ENCODE assay signal across 9 mouse cellular contexts in genomic region chr2:91646733-91647132, GRCm38 (mm10). TPM values are rescaled to one million over a fixed set of nuclear protein-coding genes. Genes with fewer than 3 reads are reported as not detected.
DNase-seq lines count a peak whose midpoint lies in the region; ATAC-seq and TF ChIP-seq lines count a peak whose summit lies in the region.
"Had no signal": no experiment of that assay in that cellular context is flagged by ENCODE, and none has a peak within 500 bp of the region (broad histone marks: within the 10 kb centered on the region; RNA-seq: fewer than 3 reads in every experiment).

No protein-coding gene starts in this region.

- no peaks in the 10 kb centered on the region for H3K27me3 ChIP-seq in hindbrain, embryonic 14.5 days (ENCODE audit: control insufficient read depth, insufficient read depth, low read length)
- H3K27me3 ChIP-seq in hindbrain, embryonic 13.5 days = no peaks in the 10 kb centered on the region
- H3K27me3 ChIP-seq in CH12.LX (replicated peaks) = no peaks in the 10 kb centered on the region
- no peaks in the 10 kb centered on the region for H3K27me3 ChIP-seq in liver, postnatal 0 days (ENCODE audit: insufficient read depth, low read length)
- H3K27me3 ChIP-seq: liver, embryonic 15.5 days had no signal

- peaks cover 15% of the 10 kb centered on the region for H3K4me1 ChIP-seq in hindbrain, embryonic 14.5 days (replicated peaks; ENCODE audit: control insufficient read depth, insufficient read depth, low read length)
- peaks cover 30% of the 10 kb centered on the region for H3K4me1 ChIP-seq in hindbrain, embryonic 13.5 days (replicated peaks)
- H3K4me1 ChIP-seq in CH12.LX (ENCODE audit: control insufficient read depth in 1 of 2, insufficient read depth in 2 of 2) = peaks cover 2 to 22% of the 10 kb centered on the region in 2 experiments; a peak in 3 of 4 replicates
- peaks cover 4% of the 10 kb centered on the region; the same call in 1 of the 2 replicates for H3K4me1 ChIP-seq in bone marrow, adult 2 months (ENCODE audit: control insufficient read depth, insufficient read depth, low read length)
- peaks cover 2% of the 10 kb centered on the region; the same call in 1 of the 2 replicates for H3K4me1 ChIP-seq in embryonic fibroblast, embryonic 13.5 days (ENCODE audit: control insufficient read depth, insufficient read depth, low read length)
- H3K4me1 ChIP-seq in liver, postnatal 0 days (ENCODE audit: insufficient read depth) = peaks cover 27% of the 10 kb centered on the region

- peak; percentile 69 for DNase-seq in hindbrain, embryonic 14.5 days (ENCODE audit: low spot score)
- peak; percentile 77 for DNase-seq in CH12.LX (ENCODE audit: extremely low read depth)
- DNase-seq in liver, postnatal 0 days = peak; percentile 74
- peak; percentile 53 to 79 for DNase-seq in spleen, postnatal 10 days (ENCODE audit: low spot score in 2 of 2)
- DNase-seq in yolk sac, embryonic 10.5 days (ENCODE audit: low spot score) = no peak

- no peak for TF ChIP-seq POLR2A in CH12.LX (IDR thresholded peaks at IDR 0.05; ENCODE audit: low read depth, low read length)
- no peak for TF ChIP-seq POLR2A in bone marrow, adult 2 months (IDR thresholded peaks at IDR 0.05; ENCODE audit: borderline replicate concordance, control insufficient read depth, low read depth, low read length)
- TF ChIP-seq POLR2A in embryonic fibroblast, embryonic 13.5 days (IDR thresholded peaks at IDR 0.05; ENCODE audit: low read depth, low read length) = no peak

- H3K9ac ChIP-seq in hindbrain, embryonic 14.5 days = no peak overlapping the region
- no peak overlapping the region for H3K9ac ChIP-seq in hindbrain, embryonic 13.5 days
- no peak overlapping the region for H3K9ac ChIP-seq in CH12.LX (ENCODE audit: insufficient read depth, low read depth)
- H3K9ac ChIP-seq in liver, postnatal 0 days (replicated peaks) = no peak overlapping the region
- H3K9ac ChIP-seq: liver, embryonic 15.5 days had no signal

- H3K9me3 ChIP-seq in hindbrain, embryonic 14.5 days (ENCODE audit: control insufficient read depth, low read length) = no peaks in the 10 kb centered on the region
- H3K9me3 ChIP-seq in hindbrain, embryonic 13.5 days = no peaks in the 10 kb centered on the region
- H3K9me3 ChIP-seq in CH12.LX (replicated peaks; ENCODE audit: low read length) = no peaks in the 10 kb centered on the region
- H3K9me3 ChIP-seq in liver, postnatal 0 days (ENCODE audit: low read length) = no peaks in the 10 kb centered on the region
- H3K9me3 ChIP-seq: liver, embryonic 15.5 days had no signal

- TF ChIP-seq CTCF in CH12.LX (conservative IDR thresholded peaks at IDR 0.05 in 1 of 2, IDR thresholded peaks at IDR 0.05 in 1 of 2; ENCODE audit: low read depth in 2 of 2, low read length in 2 of 2) = peak; percentile 70 to 72
- peak; percentile 72 for TF ChIP-seq CTCF in bone marrow, adult 2 months (IDR thresholded peaks at IDR 0.05; ENCODE audit: control insufficient read depth, insufficient read depth, low read length)
- TF ChIP-seq CTCF in embryonic fibroblast, embryonic 13.5 days (IDR thresholded peaks at IDR 0.05; ENCODE audit: borderline replicate concordance, insufficient read depth, low read length) = peak; percentile 64; the same call in 1 of the 2 replicates
- peak; percentile 80 for TF ChIP-seq CTCF in liver, postnatal 0 days (IDR thresholded peaks at IDR 0.05; ENCODE audit: low read depth)

- 42% methylated on average over 1 of the region's 1 CpGs for WGBS in hindbrain, embryonic 14.5 days
- 15% methylated on average over 1 of the region's 1 CpGs for WGBS in hindbrain, embryonic 13.5 days
- WGBS in bone marrow, adult 2 months = 50% methylated on average over 1 of the region's 1 CpGs
- whole genome bisulfite sequencing in liver, postnatal 0 days (ENCODE audit: insufficient replicate concordance) = 9% methylated on average over 1 of the region's 1 CpGs

- no peak overlapping the region for H3K27ac ChIP-seq in hindbrain, embryonic 14.5 days
- no peak overlapping the region for H3K27ac ChIP-seq in hindbrain, embryonic 13.5 days
- no peak overlapping the region for H3K27ac ChIP-seq in CH12.LX (ENCODE audit: insufficient read depth, low read depth)
- no peak overlapping the region for H3K27ac ChIP-seq in bone marrow, adult 2 months (ENCODE audit: control insufficient read depth, insufficient read depth, low read depth, low read length, poor library complexity)
- no peak overlapping the region for H3K27ac ChIP-seq in embryonic fibroblast, embryonic 13.5 days (ENCODE audit: insufficient read depth, low read length)
- no peak overlapping the region for H3K27ac ChIP-seq in liver, postnatal 0 days (ENCODE audit: low read depth)
- H3K27ac ChIP-seq: liver, embryonic 15.5 days had no signal

- no peak for TF ChIP-seq EP300 in CH12.LX (IDR thresholded peaks at IDR 0.05; ENCODE audit: low read length)
- no peak for TF ChIP-seq EP300 in liver, postnatal 0 days (IDR thresholded peaks at IDR 0.05; ENCODE audit: low read depth)

- dilution Hi-C loops in CH12.LX (cut with MboI; ENCODE audit: extremely low pct_ligation_motif_present, extremely low pct_unique_long_range_greater_than_20kb, low sequenced_read_pairs) = no loop called here

- no peak overlapping the region for H3K4me2 ChIP-seq in hindbrain, embryonic 14.5 days (replicated peaks)
- no peak overlapping the region for H3K4me2 ChIP-seq in hindbrain, embryonic 13.5 days
- H3K4me2 ChIP-seq in CH12.LX (ENCODE audit: insufficient read depth, low read depth, poor library complexity, severe bottlenecking) = no peak overlapping the region
- no peak overlapping the region for H3K4me2 ChIP-seq in liver, postnatal 0 days (ENCODE audit: low read depth, low read length)
- H3K4me2 ChIP-seq: liver, embryonic 15.5 days had no signal

- peaks cover 63% of the 10 kb centered on the region for H3K36me3 ChIP-seq in hindbrain, embryonic 14.5 days (replicated peaks; ENCODE audit: control insufficient read depth, insufficient read depth)
- H3K36me3 ChIP-seq in hindbrain, embryonic 13.5 days = peaks cover 63% of the 10 kb centered on the region
- peaks cover 46 to 63% of the 10 kb centered on the region in 2 experiments for H3K36me3 ChIP-seq in CH12.LX (replicated peaks in 1 of 2; ENCODE audit: control insufficient read depth in 1 of 2, insufficient read depth in 1 of 2, low read length in 1 of 2)
- H3K36me3 ChIP-seq in liver, postnatal 0 days (replicated peaks; ENCODE audit: insufficient read depth, low read length) = peaks cover 42% of the 10 kb centered on the region

- in situ Hi-C loops in CH12.LX (cut with MboI; ENCODE audit: low pct_ligation_motif_present, low pct_unique_long_range_greater_than_20kb, low sequenced_read_pairs) = no loop called here

- peak; percentile 45 for TF ChIP-seq RAD21 in CH12.LX (IDR thresholded peaks at IDR 0.05; ENCODE audit: low read depth, low read length)

- no peak overlapping the region for H3K4me3 ChIP-seq in hindbrain, embryonic 14.5 days (replicated peaks; ENCODE audit: low read length)
- no peak overlapping the region for H3K4me3 ChIP-seq in hindbrain, embryonic 13.5 days
- H3K4me3 ChIP-seq in CH12.LX (replicated peaks in 1 of 3; ENCODE audit: low read depth in 2 of 3, low read length in 2 of 3, poor library complexity in 1 of 3) = no peak overlapping the region
- no peak overlapping the region for H3K4me3 ChIP-seq in bone marrow, adult 2 months (replicated peaks; ENCODE audit: control insufficient read depth, low read depth, low read length)
- no peak overlapping the region for H3K4me3 ChIP-seq in embryonic fibroblast, embryonic 13.5 days (ENCODE audit: insufficient read depth, low read length)
- H3K4me3 ChIP-seq in liver, postnatal 0 days (ENCODE audit: low read depth, low read length) = no peak overlapping the region
- H3K4me3 ChIP-seq: liver, embryonic 15.5 days had no signal

- peaks cover 26% of the 10 kb centered on the region for H3K79me2 ChIP-seq in CH12.LX (replicated peaks; ENCODE audit: control insufficient read depth, extremely low read depth, insufficient read depth, poor library complexity, severe bottlenecking)

- ATAC-seq in hindbrain, embryonic 14.5 days (ENCODE audit: low FRiP score) = no peak
- no peak for ATAC-seq in hindbrain, embryonic 13.5 days (ENCODE audit: low FRiP score)
- ATAC-seq in liver, postnatal 0 days = no peak

RNA-seq across cellular contexts. Expression of gene Zfp408, which starts 2.9 kb away (rescaled TPM):
- 4.8 and 8.5 TPM in 2 replicates for polyA plus RNA-seq in hindbrain, embryonic 14.5 days (2014; fragmentation: Nextera tagmentation; extraction: Ambion mirVana)
- 12.1 and 15.7 TPM in 2 replicates for polyA plus RNA-seq in hindbrain, embryonic 13.5 days (2015; fragmentation: Nextera tagmentation; extraction: Ambion mirVana)
- 8.1 and 8.3 TPM in 2 replicates for total RNA-seq in CH12.LX (2012; rRNA removed)
- 8.8 and 9.2 TPM in 2 replicates for total RNA-seq in CH12.LX (2014; rRNA removed)
- 16.0 and 17.1 TPM in 2 replicates for polyA plus RNA-seq in CH12.LX (2012; ENCODE audit: insufficient read length, low read depth)
- 6.8 and 6.9 TPM in 2 replicates for polyA plus RNA-seq in bone marrow, adult 2 months (2011; ENCODE audit: insufficient read depth, insufficient read length, low replicate concordance, missing spikeins)
- polyA plus RNA-seq in embryonic fibroblast, embryonic 13.5 days (2011; ENCODE audit: insufficient read length, low read depth, missing spikeins) = 14.8 and 17.1 TPM in 2 replicates
- polyA plus RNA-seq in liver, postnatal 0 days (2015; fragmentation: Nextera tagmentation; extraction: Ambion mirVana) = 1.8 and 2.1 TPM in 2 replicates

RNA-seq across cellular contexts. Expression of gene Arhgap1, which starts 2.9 kb away (rescaled TPM):
- polyA plus RNA-seq in hindbrain, embryonic 14.5 days (2014; fragmentation: Nextera tagmentation; extraction: Ambion mirVana) = 88.3 and 89.8 TPM in 2 replicates
- polyA plus RNA-seq in hindbrain, embryonic 13.5 days (2015; fragmentation: Nextera tagmentation; extraction: Ambion mirVana) = 88.6 and 89.0 TPM in 2 replicates
- total RNA-seq in CH12.LX (2012; rRNA removed) (15.6 and 20.6 TPM in 2 replicates), CH12.LX (2014; rRNA removed) (19.7 and 22.4 TPM in 2 replicates)
- 30.2 and 35.4 TPM in 2 replicates for polyA plus RNA-seq in CH12.LX (2012; ENCODE audit: insufficient read length, low read depth)
- 15.4 and 35.2 TPM in 2 replicates for polyA plus RNA-seq in bone marrow, adult 2 months (2011; ENCODE audit: insufficient read depth, insufficient read length, low replicate concordance, missing spikeins)
- 249 and 267 TPM in 2 replicates for polyA plus RNA-seq in embryonic fibroblast, embryonic 13.5 days (2011; ENCODE audit: insufficient read length, low read depth, missing spikeins)
- polyA plus RNA-seq in liver, postnatal 0 days (2015; fragmentation: Nextera tagmentation; extraction: Ambion mirVana) = 27.3 and 28.1 TPM in 2 replicates

RNA-seq across cellular contexts. Expression of gene F2, which starts 10.5 kb away (rescaled TPM):
- 0.09 and 0.12 TPM in 2 replicates for polyA plus RNA-seq in hindbrain, embryonic 14.5 days (2014; fragmentation: Nextera tagmentation; extraction: Ambion mirVana)
- polyA plus RNA-seq in hindbrain, embryonic 13.5 days (2015; fragmentation: Nextera tagmentation; extraction: Ambion mirVana) = 0.09 TPM in 1 of 2 replicates, not detected in the other
- total RNA-seq in CH12.LX (2012; rRNA removed) = 0.04 TPM in 1 of 2 replicates, not detected in the other
- not detected in 2 replicates for total RNA-seq in CH12.LX (2014; rRNA removed)
- polyA plus RNA-seq in CH12.LX (2012; ENCODE audit: insufficient read length, low read depth) = not detected in 2 replicates
- 0.49 and 2.7 TPM in 2 replicates for polyA plus RNA-seq in bone marrow, adult 2 months (2011; ENCODE audit: insufficient read depth, insufficient read length, low replicate concordance, missing spikeins)
- not detected in 2 replicates for polyA plus RNA-seq in embryonic fibroblast, embryonic 13.5 days (2011; ENCODE audit: insufficient read length, low read depth, missing spikeins)
- 1,300 and 1,356 TPM in 2 replicates for polyA plus RNA-seq in liver, postnatal 0 days (2015; fragmentation: Nextera tagmentation; extraction: Ambion mirVana)

Comparison
In these comparisons a context has a peak if more than half of its experiments do, and no peak if none do; other contexts are left out.
1. RNA of gene F2, which starts 10.5 kb away (polyA plus RNA-seq): 1,300 to 1,356 TPM in liver, postnatal 0 days; 0.49 to 2.7 TPM in bone marrow, adult 2 months, 0.09 to 0.12 TPM in hindbrain, embryonic 14.5 days, not detected in CH12.LX, 0.09 TPM in hindbrain, embryonic 13.5 days and not detected in embryonic fibroblast, embryonic 13.5 days; every median in the first group is over 100 times any median in the second.
2. Peak in every context shown above with its lines, with median percentiles within 50 percentile points of each other: CTCF ChIP-seq.